Mouse (Mus musculus) hindbrain, embryonic 15.5 days (tissue): ENCODE measurements around the gene Wdr95. TPM values are rescaled to one million over a fixed set of nuclear protein-coding genes. Genes with fewer than 3 reads are reported as not detected.

Source experiments
- ATAC-seq: fragments of 200-750 bp; cut with Nextera tagmentation; 2 replicates; pipeline ENCODE4 v1.8.0; 2017; ENCODE audit warnings: low read depth, moderate number of reproducible peaks, moderate TSS enrichment; ENCODE audit not compliant: low FRiP score
- H3K27ac ChIP-seq: fragments of 300-500 bp; sonication (generic); replicated peaks from 2 replicates; pipeline ENCODE4 v1.5.1; 2015; ENCODE audit warnings: mild to moderate bottlenecking, inconsistent platforms
- H3K27me3 ChIP-seq: fragments of 300-500 bp; sonication (generic); 2 replicates; pipeline ENCODE4 v1.6.1; 2015; ENCODE audit warnings: control low read depth, inconsistent platforms
- H3K36me3 ChIP-seq: fragments of 300-500 bp; sonication (generic); 2 replicates; pipeline ENCODE4 v1.6.1; 2015; ENCODE audit warnings: control low read depth, inconsistent platforms
- H3K4me1 ChIP-seq: fragments of 300-500 bp; sonication (generic); replicated peaks from 2 replicates; pipeline ENCODE4 v1.6.1; 2015; ENCODE audit warnings: control low read depth, inconsistent platforms
- H3K4me2 ChIP-seq: fragments of 300-500 bp; sonication (generic); 2 replicates; pipeline ENCODE4 v1.6.1; 2015; ENCODE audit warnings: moderate library complexity, mild to moderate bottlenecking, inconsistent platforms
- H3K4me3 ChIP-seq: fragments of 300-500 bp; sonication (generic); 2 replicates; pipeline ENCODE4 v1.5.1; 2015; ENCODE audit warnings: mild to moderate bottlenecking, inconsistent platforms
- H3K9ac ChIP-seq: fragments of 300-500 bp; sonication (generic); 2 replicates; pipeline ENCODE4 v1.6.1; 2015; ENCODE audit warnings: inconsistent platforms
- H3K9me3 ChIP-seq: fragments of 300-500 bp; sonication (generic); 2 replicates; pipeline ENCODE4 v1.6.1; 2016; ENCODE audit warnings: control low read depth, inconsistent platforms
- WGBS: fragments of 180-500 bp; shearing (Covaris S2); methylation state at CpG from one replicate; pipeline ENCODE4 v1.1.7; 2015; 5-methylcytosine and 5-hydroxymethylcytosine counted together
- polyA plus RNA-seq: library from polyadenylated mRNA; unstranded; fragments of >200 nt; fragmentation: Nextera tagmentation; extraction: Ambion mirVana; gene quantifications from 2 replicates; pipeline ENCODE4 v1.2.1, GENCODE M21; 2015

Wdr95 gene
- polyA plus RNA-seq, 1 experiment from 2014 or later: 0.13 TPM

GRCm38 (mm10) chr5:149661428-149661827, 132.9 kb downstream of the Wdr95 start:
- no peaks in the 10 kb centered on the region for H3K36me3 ChIP-seq

More at GRCm38 (mm10) chr5:149661428-149661827, 132.9 kb downstream of the Wdr95 start:
- no peak overlapping the region for H3K27ac ChIP-seq
- H3K9ac ChIP-seq: no peak overlapping the region
- no peaks in the 10 kb centered on the region; the same call in 1 of the 2 replicates for H3K4me1 ChIP-seq
- H3K9me3 ChIP-seq: no peaks in the 10 kb centered on the region
- no peaks in the 10 kb centered on the region for H3K27me3 ChIP-seq
- WGBS: 88% methylated on average over 6 of the region's 6 CpGs
- ATAC-seq: no peak
- H3K4me2 ChIP-seq: no peak overlapping the region
- no peak overlapping the region for H3K4me3 ChIP-seq

Other genes starting within 250 kb of the Wdr95 start
- gene Medag, start 116.9 kb upstream of the Wdr95 start, polyA plus RNA-seq: 4.5 and 6.8 TPM in 2 replicates
- gene Tex26, start 89.0 kb upstream of the Wdr95 start, polyA plus RNA-seq: 1.4 and 2.2 TPM in 2 replicates
- gene Hsph1, start 107.7 kb downstream of the Wdr95 start, polyA plus RNA-seq: 97.4 and 97.6 TPM in 2 replicates
- 14.8 TPM in 2 replicates for gene B3glct, start 149.6 kb downstream of the Wdr95 start, polyA plus RNA-seq